Mouse (Mus musculus) gastrocnemius, postnatal 25 days (tissue): Measurements from ENCODE around the gene Zbtb17. TPM values are rescaled to one million over a fixed set of nuclear protein-coding genes. Genes with fewer than 3 reads are reported as not detected.

ENCODE experiments used
- DNase-seq: peaks from one replicate; pipeline ENCODE4 v3.0.0; 2022
- total RNA-seq, 2 experiments: library from RNA; stranded (reverse); gene quantifications; 1 replicate in 1 of 2; 2 replicates in 1 of 2; pipeline ENCODE4 v1.2.3; 2021

Zbtb17 gene
- total RNA-seq, 2 experiments from 2014 or later: 24.7 to 25.5 TPM

DNA sequence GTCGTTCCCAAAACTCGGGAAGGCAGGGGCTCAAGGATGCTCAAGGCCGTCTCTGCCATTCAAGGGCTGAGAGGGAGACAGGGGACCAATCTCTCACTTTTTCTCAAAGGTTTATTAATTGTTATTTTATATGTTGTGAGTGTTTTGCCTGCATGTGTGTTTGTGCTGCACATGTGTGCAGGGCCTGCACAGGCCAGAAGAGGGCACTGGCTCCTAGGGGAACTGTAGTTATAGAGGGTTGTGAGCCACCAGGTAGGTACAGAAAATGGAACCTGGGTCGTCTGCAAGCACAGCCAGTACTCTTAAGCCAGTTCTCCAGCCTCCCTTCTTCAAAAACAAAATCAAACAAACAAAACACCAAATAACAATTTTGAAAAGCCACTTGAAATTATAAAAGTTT lies 44.2 kb downstream of the Zbtb17 start:
- no peak for DNase-seq

DNA sequence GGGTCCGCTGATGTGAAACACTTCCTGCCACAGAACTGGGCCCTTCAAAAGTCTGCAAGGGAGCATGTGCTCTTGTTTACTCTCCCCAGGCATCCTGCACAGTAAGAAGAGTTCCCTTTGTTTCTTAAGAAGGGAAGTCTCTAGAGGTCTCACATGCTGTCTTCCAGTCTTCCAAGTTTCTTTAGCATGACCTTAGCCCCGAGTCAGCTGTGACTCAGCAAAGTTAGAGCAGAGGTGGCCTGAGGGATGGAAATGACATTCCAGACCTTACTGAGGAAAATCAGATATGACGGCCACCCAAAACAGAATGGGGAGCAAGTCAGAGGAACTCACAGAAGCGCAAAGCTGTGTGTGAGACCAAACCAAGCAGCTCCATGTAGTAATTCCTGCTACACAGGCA lies 56.2 kb downstream of the Zbtb17 start:
- peak; percentile 29 for DNase-seq

DNA sequence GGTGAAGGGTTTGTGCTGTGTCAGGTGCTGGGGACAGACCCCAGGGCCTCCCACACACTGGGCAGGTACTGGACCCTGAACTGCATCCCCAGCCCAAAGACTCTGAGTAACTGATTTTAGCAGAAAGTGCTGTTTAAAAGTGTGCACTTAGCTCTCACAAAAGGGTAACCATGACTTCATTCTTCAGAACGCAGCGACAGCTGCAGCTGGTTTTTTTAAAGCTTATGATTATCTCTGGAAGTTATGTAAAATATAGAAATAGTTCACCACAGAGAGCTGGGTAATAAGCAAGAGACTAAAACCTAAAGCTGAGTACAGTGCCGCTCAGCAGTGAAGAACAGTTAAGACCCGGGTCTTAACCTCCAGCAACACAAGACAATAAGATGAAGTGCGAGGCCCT lies 56.6 kb downstream of the Zbtb17 start:
- DNase-seq: no peak

DNA sequence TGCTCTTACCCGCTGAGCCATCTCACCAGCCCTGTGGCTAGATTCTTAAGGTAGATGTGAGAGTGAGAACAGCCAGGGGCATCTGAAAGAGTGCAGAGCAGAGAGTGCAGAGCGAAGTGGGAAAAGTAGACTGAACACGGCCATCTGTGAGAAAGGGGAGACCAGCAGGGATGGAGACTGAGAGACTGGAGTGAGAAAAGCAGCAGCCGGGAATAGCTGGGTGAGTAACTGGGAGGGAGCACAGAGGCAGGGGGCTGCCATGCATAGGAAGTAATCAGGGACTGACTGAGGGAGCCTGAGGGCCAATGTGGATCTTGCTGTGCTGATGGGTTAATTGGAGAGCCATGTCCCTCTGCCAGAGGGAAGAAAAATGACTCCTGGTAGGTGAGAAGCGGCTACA lies 58.3 kb downstream of the Zbtb17 start:
- no peak for DNase-seq

GRCm38 (mm10) chr4:141504471-141504870 lies 60.0 kb downstream of the Zbtb17 start:
- no peak for DNase-seq

DNA sequence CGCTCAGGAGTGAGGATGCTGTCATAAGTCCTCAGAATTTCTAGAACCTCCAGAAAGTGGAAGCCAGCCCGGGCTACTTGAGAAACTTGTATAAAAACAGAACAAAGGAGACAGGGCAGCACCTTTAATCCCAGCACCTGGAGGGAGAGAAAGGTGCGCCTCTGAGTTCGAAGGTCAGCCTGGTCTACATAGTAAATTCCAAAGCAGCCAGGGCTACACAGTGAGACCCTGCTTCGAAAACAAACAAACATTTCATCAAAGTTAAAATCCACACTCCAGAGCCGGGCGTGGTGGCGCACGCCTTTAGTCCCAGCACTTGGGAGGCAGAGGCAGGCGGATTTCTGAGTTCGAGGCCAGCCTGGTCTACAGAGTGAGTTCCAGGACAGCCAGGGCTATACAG lies 61.4 kb downstream of the Zbtb17 start:
- DNase-seq: no peak

GRCm38 (mm10) chr4:141506352-141506751 lies 61.9 kb downstream of the Zbtb17 start:
- peak; percentile 71 for DNase-seq

DNA sequence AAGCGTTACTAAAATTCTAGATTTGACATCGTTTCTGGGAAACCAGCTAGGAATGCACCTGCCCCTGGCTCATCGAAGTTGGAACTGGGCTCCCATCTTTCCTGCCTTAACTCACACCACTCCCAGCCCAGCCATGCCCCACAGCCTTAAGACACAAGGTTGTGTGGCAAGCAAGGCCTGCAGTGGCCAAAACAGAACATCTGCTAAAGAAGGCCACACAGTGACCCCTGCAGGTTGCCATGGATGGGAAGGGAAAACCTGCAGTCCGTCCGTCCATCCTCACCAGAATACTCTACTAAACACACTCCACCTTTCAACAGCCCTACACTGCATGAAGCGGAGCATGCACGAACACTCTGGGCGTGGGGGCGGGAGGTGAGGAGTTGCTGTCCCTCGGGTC lies 62.4 kb downstream of the Zbtb17 start:
- peak; percentile 50 for DNase-seq

- DNase-seq: no peak
These were observed 66.0 kb downstream of the Zbtb17 start for GRCm38 (mm10) chr4:141510457-141510856.

GRCm38 (mm10) chr4:141512145-141512544 lies 67.7 kb downstream of the Zbtb17 start:
- no peak for DNase-seq

- no peak for DNase-seq
These were observed 69.8 kb downstream of the Zbtb17 start for GRCm38 (mm10) chr4:141514179-141514641.

Other genes starting within 250 kb of the Zbtb17 start
- gene Rsg1, start 230.7 kb upstream of the Zbtb17 start, total RNA-seq: under 1 TPM in 1 of 2 experiments, not detected in 1; 0.27 TPM
- under 1 TPM; 0.74 to 0.83 TPM for gene Arhgef19, start 205.2 kb upstream of the Zbtb17 start, total RNA-seq
- gene Epha2, start 143.4 kb upstream of the Zbtb17 start, total RNA-seq: 1 to 10 TPM; 1.3 to 2.0 TPM
- gene Fam131c, start 76.4 kb upstream of the Zbtb17 start, total RNA-seq: under 1 TPM in 1 of 2 experiments, not detected in 1; 0.29 TPM
- gene Clcnka, start 45.9 kb upstream of the Zbtb17 start, total RNA-seq: under 1 TPM; 0.35 to 0.51 TPM
- gene Clcnkb, start 28.6 kb upstream of the Zbtb17 start, total RNA-seq: not detected
- gene Hspb7, start 23.9 kb upstream of the Zbtb17 start, total RNA-seq: 1,000 to 10,000 TPM in 1 of 2 experiments, 100 to 1,000 TPM in 1; 347 to 1,168 TPM
- 1 to 10 TPM in 1 of 2 experiments, under 1 TPM in 1; 0.91 to 1.0 TPM for gene Srarp, start 8.5 kb upstream of the Zbtb17 start, total RNA-seq
- gene Spen, start 93.9 kb downstream of the Zbtb17 start, total RNA-seq: 10 to 100 TPM; 18.6 to 19.9 TPM
- 1 to 10 TPM; 1.5 to 4.7 TPM for gene Fblim1, start 161.4 kb downstream of the Zbtb17 start, total RNA-seq
- gene Tmem82, start 174.0 kb downstream of the Zbtb17 start, total RNA-seq: 1 to 10 TPM; 1.2 to 2.3 TPM
- gene Slc25a34, start 179.2 kb downstream of the Zbtb17 start, total RNA-seq: 10 to 100 TPM; 14.7 to 14.8 TPM
- 10 to 100 TPM; 24.3 to 32.7 TPM for gene Plekhm2, start 220.2 kb downstream of the Zbtb17 start, total RNA-seq
- 1 to 10 TPM; 1.4 to 2.3 TPM for gene Rsc1a1, start 240.9 kb downstream of the Zbtb17 start, total RNA-seq